ENCODE assay signal across 8 mouse cellular contexts in genomic region chr16:87393813-87394548, GRCm38 (mm10). TPM values are rescaled to one million over a fixed set of nuclear protein-coding genes. Genes with fewer than 3 reads are reported as not detected.
DNase-seq lines count a peak whose midpoint lies in the region; ATAC-seq lines count a peak whose summit lies in the region.

No protein-coding gene starts in this region.

- no peaks in the 10 kb centered on the region for H3K27me3 ChIP-seq in embryonic facial prominence, embryonic 11.5 days (ENCODE audit: control insufficient read depth, insufficient read depth, low read length)
- no peaks in the 10 kb centered on the region for H3K27me3 ChIP-seq in intestine, embryonic 16.5 days (replicated peaks; ENCODE audit: control insufficient read depth, insufficient read depth, low read length)
- H3K27me3 ChIP-seq in midbrain, embryonic 10.5 days (ENCODE audit: low read depth, poor library complexity, severe bottlenecking), result no peaks in the 10 kb centered on the region

- H3K4me3 ChIP-seq in embryonic facial prominence, embryonic 11.5 days (ENCODE audit: low read depth, low read length), result no peak overlapping the region
- no peak overlapping the region for H3K4me3 ChIP-seq in intestine, embryonic 16.5 days (ENCODE audit: low read length)
- no peak overlapping the region for H3K4me3 ChIP-seq in midbrain, embryonic 10.5 days

- ATAC-seq in embryonic facial prominence, embryonic 11.5 days (replicated peaks; ENCODE audit: insufficient number of reproducible peaks, low FRiP score, low TSS enrichment, low read depth), result peak; percentile 70; the same call in 1 of the 2 replicates
- peak; percentile 78 for ATAC-seq in intestine, embryonic 16.5 days

- intact Hi-C loops in left cerebral cortex, postnatal 14 days (cut with DNase I), result loop anchor here (10.0 kb wide), 1 partner anchor 1589 kb away; the partner anchor contains the start of gene Adamts1

- H3K27ac ChIP-seq in embryonic facial prominence, embryonic 11.5 days (replicated peaks; ENCODE audit: low read depth, low read length), result no peak overlapping the region
- H3K27ac ChIP-seq in intestine, embryonic 16.5 days (ENCODE audit: low read length), result no peak overlapping the region
- H3K27ac ChIP-seq in midbrain, embryonic 10.5 days (replicated peaks), result no peak overlapping the region

- peaks cover 3% of the 10 kb centered on the region; the same call in 1 of the 2 replicates for H3K36me3 ChIP-seq in embryonic facial prominence, embryonic 11.5 days (replicated peaks; ENCODE audit: control insufficient read depth, insufficient read depth, low read depth, low read length)
- H3K36me3 ChIP-seq in intestine, embryonic 16.5 days (ENCODE audit: control insufficient read depth, insufficient read depth, low read length), result 0 out of 2 replicates have a peak, but pooled peaks cover 3% of the 10 kb centered on the region
- peaks cover 73% of the 10 kb centered on the region for H3K36me3 ChIP-seq in midbrain, embryonic 10.5 days

- 58% methylated on average over 16 of the region's 16 CpGs for WGBS in embryonic facial prominence, embryonic 11.5 days
- WGBS in intestine, embryonic 16.5 days, result 48% methylated on average over 16 of the region's 16 CpGs
- WGBS in midbrain, embryonic 10.5 days, result 61% methylated on average over 16 of the region's 16 CpGs

- H3K4me1 ChIP-seq in embryonic facial prominence, embryonic 11.5 days (ENCODE audit: control insufficient read depth, insufficient read depth, low read length), result no peaks in the 10 kb centered on the region
- H3K4me1 ChIP-seq in intestine, embryonic 16.5 days (ENCODE audit: control insufficient read depth, insufficient read depth, low read length), result no peaks in the 10 kb centered on the region
- no peaks in the 10 kb centered on the region for H3K4me1 ChIP-seq in midbrain, embryonic 10.5 days

- no peaks in the 10 kb centered on the region for H3K9me3 ChIP-seq in embryonic facial prominence, embryonic 11.5 days (replicated peaks; ENCODE audit: control insufficient read depth, low read length)
- H3K9me3 ChIP-seq in intestine, embryonic 16.5 days (ENCODE audit: control insufficient read depth, low read length), result no peaks in the 10 kb centered on the region
- no peaks in the 10 kb centered on the region for H3K9me3 ChIP-seq in midbrain, embryonic 10.5 days (replicated peaks)

- H3K4me2 ChIP-seq in embryonic facial prominence, embryonic 11.5 days (ENCODE audit: low read depth, low read length), result no peak overlapping the region
- H3K4me2 ChIP-seq in intestine, embryonic 16.5 days (ENCODE audit: low read depth, low read length), result no peak overlapping the region

- DNase-seq in A20 (ENCODE audit: low read depth, low spot score), result peak; percentile 64
- DNase-seq in adrenal gland, postnatal 14 days, result peak; percentile 69
- peak; percentile 82 for DNase-seq in embryonic facial prominence, embryonic 11.5 days (ENCODE audit: low spot score)
- peak; percentile 93 for DNase-seq in heart, adult 11 months
- peak; percentile 67 to 70 for DNase-seq in left cerebral cortex, postnatal 14 days (ENCODE audit: low spot score in 2 of 2)
- DNase-seq in midbrain, embryonic 10.5 days (ENCODE audit: low spot score), result peak; percentile 48
- peak; percentile 8 for DNase-seq in spleen, adult 12 weeks (ENCODE audit: low spot score)

- H3K9ac ChIP-seq in embryonic facial prominence, embryonic 11.5 days (replicated peaks; ENCODE audit: low read length), result no peak overlapping the region
- no peak overlapping the region for H3K9ac ChIP-seq in intestine, embryonic 16.5 days (ENCODE audit: low read depth, low read length)

RNA-seq across cellular contexts. Expression of gene Ltn1, which starts 38.4 kb away (rescaled TPM):
- total RNA-seq in adrenal gland, postnatal 14 days (2021), result 33.6 and 35.7 TPM in 2 replicates
- polyA plus RNA-seq in embryonic facial prominence, embryonic 11.5 days (2014; fragmentation: Nextera tagmentation; extraction: Ambion mirVana), result 31.4 and 32.4 TPM in 2 replicates
- 19.3 and 20.5 TPM in 2 replicates for polyA plus RNA-seq in intestine, embryonic 16.5 days (2015; fragmentation: Nextera tagmentation; extraction: Ambion mirVana)
- total RNA-seq in left cerebral cortex, postnatal 14 days (2021), result 10 to 100 TPM; 47.6 to 48.1 TPM
- 25.4 and 32.5 TPM in 2 replicates for polyA plus RNA-seq in midbrain, embryonic 10.5 days (2016; fragmentation: Nextera tagmentation; extraction: Ambion mirVana)

RNA-seq across cellular contexts. Expression of gene N6amt1, which starts 40.0 kb away (rescaled TPM):
- 21.0 and 24.1 TPM in 2 replicates for total RNA-seq in adrenal gland, postnatal 14 days (2021)
- 17.1 and 18.2 TPM in 2 replicates for polyA plus RNA-seq in embryonic facial prominence, embryonic 11.5 days (2014; fragmentation: Nextera tagmentation; extraction: Ambion mirVana)
- polyA plus RNA-seq in intestine, embryonic 16.5 days (2015; fragmentation: Nextera tagmentation; extraction: Ambion mirVana), result 18.8 and 20.4 TPM in 2 replicates
- 10 to 100 TPM; 20.4 to 21.3 TPM for total RNA-seq in left cerebral cortex, postnatal 14 days (2021)
- polyA plus RNA-seq in midbrain, embryonic 10.5 days (2016; fragmentation: Nextera tagmentation; extraction: Ambion mirVana), result 18.7 and 21.2 TPM in 2 replicates

RNA-seq across cellular contexts. Expression of gene Rwdd2b, which starts 46.4 kb away (rescaled TPM):
- total RNA-seq in adrenal gland, postnatal 14 days (2021), result 6.4 and 8.6 TPM in 2 replicates
- polyA plus RNA-seq in embryonic facial prominence, embryonic 11.5 days (2014; fragmentation: Nextera tagmentation; extraction: Ambion mirVana), result 12.7 and 14.7 TPM in 2 replicates
- polyA plus RNA-seq in intestine, embryonic 16.5 days (2015; fragmentation: Nextera tagmentation; extraction: Ambion mirVana), result 15.2 and 17.4 TPM in 2 replicates
- total RNA-seq in left cerebral cortex, postnatal 14 days (2021), result 10 to 100 TPM; 10.1 to 10.4 TPM
- polyA plus RNA-seq in midbrain, embryonic 10.5 days (2016; fragmentation: Nextera tagmentation; extraction: Ambion mirVana), result 11.6 and 13.6 TPM in 2 replicates

Comparison
In these comparisons a context has a peak if more than half of its experiments do, and no peak if none do; other contexts are left out.
1. DNase-seq: peak in every context shown above with its lines; median percentile 93 in heart, adult 11 months; 82 in embryonic facial prominence, embryonic 11.5 days; 69 in adrenal gland, postnatal 14 days; 68 in left cerebral cortex, postnatal 14 days; 64 in A20; 48 in midbrain, embryonic 10.5 days; 8 in spleen, adult 12 weeks.